In genomic region chr12:90857746-90858145, GRCm38 (mm10) we compare ENCODE assay signal across 16 mouse cellular contexts.
DNase-seq lines count a peak whose midpoint lies in the region; ATAC-seq and TF ChIP-seq lines count a peak whose summit lies in the region.
"Had no signal": no experiment of that assay in that cellular context is flagged by ENCODE, and none has a peak within 500 bp of the region (broad histone marks: within the 10 kb centered on the region; RNA-seq: fewer than 3 reads in every experiment).

No protein-coding gene starts in this region.

- H3K27me3 ChIP-seq in kidney, postnatal 0 days (ENCODE audit: insufficient read depth, low read length) = no peaks in the 10 kb centered on the region
- H3K27me3 ChIP-seq in kidney, adult 2 months (replicated peaks; ENCODE audit: control insufficient read depth, insufficient read depth, low read length) = no peaks in the 10 kb centered on the region
- H3K27me3 ChIP-seq in liver, postnatal 0 days (ENCODE audit: insufficient read depth, low read length) = no peaks in the 10 kb centered on the region
- H3K27me3 ChIP-seq: embryonic facial prominence, embryonic 15.5 days; midbrain, embryonic 13.5 days; neural tube, embryonic 12.5 days had no signal

- intact Hi-C loops in gastrocnemius, postnatal 36 days (cut with DNase I) = no loop called here

- H3K36me3 ChIP-seq in kidney, postnatal 0 days (ENCODE audit: insufficient read depth, low read length) = no peaks in the 10 kb centered on the region
- no peaks in the 10 kb centered on the region for H3K36me3 ChIP-seq in kidney, adult 2 months (ENCODE audit: control insufficient read depth, insufficient read depth, low read length)
- H3K36me3 ChIP-seq in liver, postnatal 0 days (replicated peaks; ENCODE audit: insufficient read depth, low read length) = no peaks in the 10 kb centered on the region
- H3K36me3 ChIP-seq: embryonic facial prominence, embryonic 15.5 days; midbrain, embryonic 13.5 days; neural tube, embryonic 12.5 days had no signal

- no peak for TF ChIP-seq EP300 in liver, postnatal 0 days (IDR thresholded peaks at IDR 0.05; ENCODE audit: low read depth)

- ATAC-seq in kidney, postnatal 0 days (replicated peaks; ENCODE audit: low FRiP score, low read depth) = no peak; the same call in 1 of the 2 replicates
- ATAC-seq in liver, postnatal 0 days = no peak
- ATAC-seq: forebrain, postnatal 0 days; midbrain, embryonic 13.5 days had no signal

- TF ChIP-seq CTCF in kidney, postnatal 0 days (IDR thresholded peaks at IDR 0.05; ENCODE audit: low read depth) = no peak
- no peak for TF ChIP-seq CTCF in kidney, adult 2 months (conservative IDR thresholded peaks at IDR 0.05; ENCODE audit: insufficient read depth, insufficient read length, low read depth, low read length)
- no peak for TF ChIP-seq CTCF in liver, postnatal 0 days (IDR thresholded peaks at IDR 0.05; ENCODE audit: low read depth)

- H3K9ac ChIP-seq in kidney, postnatal 0 days (ENCODE audit: low read depth, low read length) = no peak overlapping the region
- H3K9ac ChIP-seq in liver, postnatal 0 days (replicated peaks) = no peak overlapping the region
- H3K9ac ChIP-seq: embryonic facial prominence, embryonic 15.5 days; forebrain, postnatal 0 days; liver, embryonic 14.5 days; midbrain, embryonic 13.5 days; neural tube, embryonic 12.5 days had no signal

- H3K27ac ChIP-seq in kidney, postnatal 0 days = no peak overlapping the region
- no peak overlapping the region for H3K27ac ChIP-seq in kidney, adult 2 months (ENCODE audit: insufficient read depth, low read depth, low read length)
- no peak overlapping the region for H3K27ac ChIP-seq in liver, postnatal 0 days (ENCODE audit: low read depth)
- H3K27ac ChIP-seq: embryonic facial prominence, embryonic 15.5 days; layer of hippocampus, adult 2 months; liver, embryonic 14.5 days; midbrain, embryonic 13.5 days; neural tube, embryonic 12.5 days had no signal

- H3K4me3 ChIP-seq in kidney, postnatal 0 days (replicated peaks; ENCODE audit: low read depth, low read length) = no peak overlapping the region
- H3K4me3 ChIP-seq in kidney, adult 2 months (ENCODE audit: insufficient read depth, low read depth, low read length) = no peak overlapping the region
- H3K4me3 ChIP-seq in liver, postnatal 0 days (ENCODE audit: low read depth, low read length) = no peak overlapping the region
- H3K4me3 ChIP-seq: embryonic facial prominence, embryonic 15.5 days; layer of hippocampus, adult 2 months; midbrain, embryonic 13.5 days; neural tube, embryonic 12.5 days had no signal

- WGBS in kidney, postnatal 0 days = 18% methylated on average over 3 of the region's 3 CpGs
- WGBS in kidney, adult 2 months = 21% methylated on average over 3 of the region's 3 CpGs
- WGBS in liver, postnatal 0 days (ENCODE audit: insufficient replicate concordance) = 37% methylated on average over 3 of the region's 3 CpGs

- no peak for TF ChIP-seq POLR2A in kidney, adult 2 months (IDR thresholded peaks at IDR 0.05; ENCODE audit: low read depth, low read length)

- no peaks in the 10 kb centered on the region for H3K9me3 ChIP-seq in kidney, postnatal 0 days (replicated peaks; ENCODE audit: low read length)
- H3K9me3 ChIP-seq in liver, postnatal 0 days (ENCODE audit: low read length) = no peaks in the 10 kb centered on the region
- H3K9me3 ChIP-seq: embryonic facial prominence, embryonic 15.5 days; midbrain, embryonic 13.5 days; neural tube, embryonic 12.5 days had no signal

- H3K4me2 ChIP-seq in kidney, postnatal 0 days (ENCODE audit: low read length) = no peak overlapping the region
- H3K4me2 ChIP-seq in liver, postnatal 0 days (ENCODE audit: low read depth, low read length) = no peak overlapping the region
- H3K4me2 ChIP-seq: embryonic facial prominence, embryonic 15.5 days; midbrain, embryonic 13.5 days; neural tube, embryonic 12.5 days had no signal

- peak; percentile 14 for DNase-seq in gastrocnemius, postnatal 25 days
- no peak for DNase-seq in gastrocnemius, postnatal 36 days
- peak; percentile 55 for DNase-seq in kidney, postnatal 0 days (ENCODE audit: low spot score)
- no peak for DNase-seq in kidney, adult 2 months
- DNase-seq in embryo, embryonic 10 days (ENCODE audit: low spot score) = peak; percentile 26
- DNase-seq in lung, postnatal 10 days = peak; percentile 10
- no peak for DNase-seq in liver, postnatal 0 days
- no peak for DNase-seq in thymus, postnatal 25 days
- DNase-seq: cerebellum, adult 9-10 months; forebrain, postnatal 0 days; thymus, postnatal 14 days had no signal

- no peaks in the 10 kb centered on the region for H3K4me1 ChIP-seq in kidney, postnatal 0 days (replicated peaks; ENCODE audit: insufficient read depth, low read length)
- no peaks in the 10 kb centered on the region for H3K4me1 ChIP-seq in kidney, adult 2 months (ENCODE audit: control insufficient read depth, insufficient read depth, low read length)
- no peaks in the 10 kb centered on the region for H3K4me1 ChIP-seq in liver, postnatal 0 days (ENCODE audit: insufficient read depth)
- H3K4me1 ChIP-seq: embryonic facial prominence, embryonic 15.5 days; midbrain, embryonic 13.5 days; neural tube, embryonic 12.5 days had no signal

Comparison
In these comparisons a context has a peak if more than half of its experiments do, and no peak if none do; other contexts are left out.
1. DNase-seq: peak in gastrocnemius, postnatal 25 days (single experiment), kidney, postnatal 0 days (single experiment), embryo, embryonic 10 days (single experiment) and lung, postnatal 10 days (single experiment); none in gastrocnemius, postnatal 36 days (0 of 2), kidney, adult 2 months (single experiment), liver, postnatal 0 days (single experiment) and thymus, postnatal 25 days (single experiment).